Mouse (Mus musculus) embryonic fibroblast, embryonic 13.5 days (primary cell): ENCODE measurements around the gene Snap47.

Experiments used
- CTCF ChIP-seq: IDR thresholded peaks from 2 replicates; pipeline ENCODE4 v1.5.1; 2011; ENCODE audit warnings: mild to moderate bottlenecking, control low read depth, low read length, moderate library complexity, borderline replicate concordance; ENCODE audit not compliant: insufficient read depth
- POLR2A ChIP-seq: IDR thresholded peaks from 2 replicates; pipeline ENCODE4 v1.6.1; 2011; ENCODE audit warnings: low read depth, mild to moderate bottlenecking, control low read depth, low read length, moderate library complexity

DNA sequence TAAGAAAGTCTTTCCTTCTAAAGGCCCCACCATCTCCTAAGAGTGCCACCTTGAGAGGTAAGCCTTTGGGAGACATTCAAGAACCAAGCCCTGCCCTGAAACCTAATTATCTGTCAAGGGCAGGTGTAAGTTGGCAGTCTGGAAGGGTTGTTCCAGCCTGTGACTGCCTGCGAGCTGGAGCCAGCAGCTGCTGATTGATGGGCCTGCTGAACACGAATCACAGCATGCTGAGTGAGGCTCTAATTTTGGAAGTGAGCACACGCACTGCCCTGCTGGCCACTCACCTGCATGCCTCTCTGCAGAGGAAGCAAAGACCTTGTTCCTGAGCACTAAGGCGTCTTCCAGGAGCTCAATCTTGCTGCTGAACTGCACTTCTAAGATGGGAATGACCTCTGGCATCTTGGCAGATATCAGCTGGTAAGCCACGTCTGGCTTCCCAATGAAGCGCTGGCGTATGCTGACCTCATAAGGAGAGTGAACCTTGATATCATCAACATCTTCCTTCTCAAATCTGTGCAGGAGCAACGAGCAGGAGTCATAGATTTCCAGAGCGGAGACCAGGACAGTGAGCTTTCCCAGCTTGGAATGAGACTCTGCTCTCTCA, 22.8 kb downstream of the Snap47 start:
- TF ChIP-seq CTCF (no peak), POLR2A (no peak)
